Mouse (Mus musculus) spleen, adult 2 months (tissue): ENCODE data around the gene Odc1. TPM values are rescaled to one million over a fixed set of nuclear protein-coding genes. Genes with fewer than 3 reads are reported as not detected.

ENCODE experiments used
- DNase-seq, 2 experiments: peaks; one replicate each; pipeline versions ENCODE4 v3.0.0 to v3.0.0-alpha.2; 2012 to 2021; ENCODE audit warnings: low spot score in 2 of 2, low read depth in 1 of 2
- H3K27ac ChIP-seq: fragments of 200-500 bp; 2 replicates; pipeline ENCODE4 v1.5.1; 2012; ENCODE audit warnings: low read length, inconsistent platforms; ENCODE audit not compliant: insufficient read depth
- H3K27me3 ChIP-seq: fragments of 200-500 bp; 2 replicates; pipeline ENCODE4 v1.6.1; 2012; ENCODE audit warnings: mild to moderate bottlenecking, moderate library complexity, low read length, inconsistent platforms; ENCODE audit not compliant: control insufficient read depth, insufficient read depth
- H3K36me3 ChIP-seq: fragments of 200-500 bp; 2 replicates; pipeline ENCODE4 v1.6.1; 2012; ENCODE audit warnings: mild to moderate bottlenecking, low read length, inconsistent platforms; ENCODE audit not compliant: control insufficient read depth, insufficient read depth
- H3K4me1 ChIP-seq: fragments of 200-500 bp; 2 replicates; pipeline ENCODE4 v1.6.1; 2011; ENCODE audit warnings: inconsistent platforms; ENCODE audit not compliant: control insufficient read depth, insufficient read depth, insufficient read length
- H3K4me3 ChIP-seq: fragments of 200-500 bp; 2 replicates; pipeline ENCODE4 v1.5.1; 2011; ENCODE audit warnings: mild to moderate bottlenecking, inconsistent platforms; ENCODE audit not compliant: insufficient read depth, insufficient read length; ENCODE audit errors: extremely low read depth
- CTCF ChIP-seq: fragments of 200-500 bp; IDR thresholded peaks from 2 replicates; pipeline ENCODE4 v1.5.1; 2011; ENCODE audit warnings: mild to moderate bottlenecking, inconsistent platforms; ENCODE audit not compliant: insufficient read depth, insufficient read length, insufficient replicate concordance; ENCODE audit errors: extremely low read depth
- POLR2A ChIP-seq: fragments of 200-500 bp; IDR thresholded peaks from 2 replicates; pipeline ENCODE4 v1.6.1; 2011; ENCODE audit warnings: low read depth, low read length, inconsistent platforms
- WGBS: fragments of 180-500 bp; shearing (Covaris S2); methylation state at CpG from one replicate; pipeline ENCODE4 v1.1.7; 2018; 5-methylcytosine and 5-hydroxymethylcytosine counted together
- polyA plus RNA-seq: library from polyadenylated mRNA; depleted of rRNA; stranded (reverse); fragments of >200 nt; gene quantifications from 2 replicates; pipeline ENCODE4 v1.2.3, GENCODE M21; 2012; rRNA removed

Gene Odc1
- polyA plus RNA-seq, 1 experiment, result 90.6 TPM

GRCm38 (mm10) chr12:17595166-17595565, 50.6 kb downstream of the Odc1 start:
- DNase-seq, result no peak
- H3K36me3 ChIP-seq, result no peaks in the 10 kb centered on the region
- WGBS, result 100% methylated on average over 1 of the region's 1 CpGs
- H3K4me1 ChIP-seq, result no peaks in the 10 kb centered on the region
- no peaks in the 10 kb centered on the region for H3K27me3 ChIP-seq
- no peak for TF ChIP-seq CTCF
- no peak for TF ChIP-seq POLR2A
- H3K27ac ChIP-seq, result no peak overlapping the region
- no peak overlapping the region for H3K4me3 ChIP-seq

Other genes with a start within 250 kb of the Odc1 start
- gene Atp6v1c2, start 215.4 kb upstream of the Odc1 start, polyA plus RNA-seq, result not detected in 2 replicates
- 2.9 and 3.2 TPM in 2 replicates for gene Nol10, start 196.3 kb upstream of the Odc1 start, polyA plus RNA-seq
- 76.2 and 81.8 TPM in 2 replicates for gene Hpcal1, start 146.1 kb downstream of the Odc1 start, polyA plus RNA-seq